31 mouse cellular contexts compared by ENCODE assay signal in the genomic region with DNA sequence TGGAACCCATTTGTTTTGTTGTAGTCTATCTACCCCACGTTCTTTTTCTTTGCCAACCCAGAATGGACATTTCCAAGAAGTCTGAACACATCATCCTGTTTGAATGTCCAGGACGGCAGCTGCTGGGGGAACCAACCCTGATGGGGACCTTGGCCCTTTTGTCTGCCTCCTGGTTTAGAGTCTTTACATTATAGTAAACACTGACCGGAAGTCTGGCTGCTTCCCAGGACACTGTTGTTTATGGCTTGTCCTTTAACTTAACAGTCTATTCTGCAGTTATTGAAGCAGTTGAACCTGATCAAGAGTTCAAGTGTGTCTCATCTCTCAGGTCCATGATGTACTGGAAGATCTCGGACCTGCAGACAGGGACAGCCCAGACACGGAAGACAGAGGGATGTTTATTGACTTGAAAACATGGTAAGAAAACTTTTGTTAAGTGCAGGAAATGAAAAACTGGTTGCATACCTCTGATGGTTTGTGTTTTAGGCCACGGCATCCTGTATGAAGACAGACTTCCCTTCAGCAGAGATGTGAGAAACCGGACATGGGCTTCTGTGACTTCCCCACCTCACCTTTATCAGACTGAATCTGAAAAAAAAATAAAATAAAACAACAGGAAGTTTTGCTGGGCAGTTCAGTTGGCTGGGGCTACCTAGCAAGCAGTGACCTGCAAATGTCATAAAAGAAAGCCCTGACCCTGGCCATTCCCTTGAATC.
DNase-seq lines count a peak whose midpoint lies in the region; ATAC-seq and TF ChIP-seq lines count a peak whose summit lies in the region.
"Had no signal": no experiment of that assay in that cellular context is flagged by ENCODE, and none has a peak within 500 bp of the region (broad histone marks: within the 10 kb centered on the region; RNA-seq: fewer than 3 reads in every experiment).

No protein-coding gene starts in this region.

- H3K4me3 ChIP-seq in lung, postnatal 0 days (ENCODE audit: low read depth, low read length) = no peak overlapping the region
- H3K4me3 ChIP-seq in small intestine, adult 2 months (ENCODE audit: low read depth, low read length) = no peak overlapping the region
- H3K4me3 ChIP-seq: erythroblast, embryonic 14.5 days; forebrain, embryonic 12.5 days; hindbrain, embryonic 10.5 days; hindbrain, embryonic 15.5 days; kidney, embryonic 15.5 days; liver, embryonic 15.5 days; midbrain, embryonic 12.5 days; myocyte; neural tube, embryonic 13.5 days had no signal

- H3K36me3 ChIP-seq in lung, postnatal 0 days (ENCODE audit: insufficient read depth, low read length) = no peaks in the 10 kb centered on the region
- H3K36me3 ChIP-seq in small intestine, adult 2 months (ENCODE audit: control insufficient read depth, insufficient read depth, low read length) = no peaks in the 10 kb centered on the region
- H3K36me3 ChIP-seq: forebrain, embryonic 12.5 days; hindbrain, embryonic 10.5 days; hindbrain, embryonic 15.5 days; kidney, embryonic 15.5 days; liver, embryonic 15.5 days; midbrain, embryonic 12.5 days; neural tube, embryonic 13.5 days had no signal

- H3K9ac ChIP-seq in lung, postnatal 0 days (replicated peaks; ENCODE audit: low read depth) = no peak overlapping the region
- H3K9ac ChIP-seq: forebrain, embryonic 12.5 days; forebrain, postnatal 0 days; hindbrain, embryonic 15.5 days; kidney, embryonic 15.5 days; liver, embryonic 15.5 days; midbrain, embryonic 12.5 days; neural tube, embryonic 13.5 days had no signal

- no peaks in the 10 kb centered on the region for H3K4me1 ChIP-seq in lung, postnatal 0 days (ENCODE audit: insufficient read depth, low read depth, low read length)
- no peaks in the 10 kb centered on the region for H3K4me1 ChIP-seq in small intestine, adult 2 months (ENCODE audit: control insufficient read depth, insufficient read depth, insufficient read length, low read length)
- H3K4me1 ChIP-seq: forebrain, embryonic 12.5 days; hindbrain, embryonic 10.5 days; hindbrain, embryonic 15.5 days; kidney, embryonic 15.5 days; liver, embryonic 15.5 days; midbrain, embryonic 12.5 days; neural tube, embryonic 13.5 days had no signal

- peak; percentile 22; the same call in 1 of the 2 replicates for TF ChIP-seq EP300 in lung, postnatal 0 days (IDR thresholded peaks at IDR 0.05)

- H3K9me3 ChIP-seq in lung, postnatal 0 days (ENCODE audit: low read length) = no peaks in the 10 kb centered on the region
- H3K9me3 ChIP-seq: forebrain, embryonic 12.5 days; hindbrain, embryonic 10.5 days; hindbrain, embryonic 15.5 days; kidney, embryonic 15.5 days; liver, embryonic 15.5 days; midbrain, embryonic 12.5 days; neural tube, embryonic 13.5 days had no signal

- TF ChIP-seq POLR2A in small intestine, adult 2 months (IDR thresholded peaks at IDR 0.05; ENCODE audit: low read depth, low read length) = no peak

- no peak overlapping the region for H3K27ac ChIP-seq in lung, postnatal 0 days (ENCODE audit: low read length)
- H3K27ac ChIP-seq in small intestine, adult 2 months (ENCODE audit: insufficient read depth, low read depth, low read length) = peak overlapping the region; percentile 39; the same call in 1 of the 2 replicates
- H3K27ac ChIP-seq: forebrain, embryonic 12.5 days; hindbrain, embryonic 10.5 days; hindbrain, embryonic 15.5 days; kidney, embryonic 15.5 days; liver, embryonic 15.5 days; midbrain, embryonic 12.5 days; neural tube, embryonic 13.5 days had no signal

- TF ChIP-seq CTCF in lung, postnatal 0 days (IDR thresholded peaks at IDR 0.05) = no peak
- no peak for TF ChIP-seq CTCF in small intestine, adult 2 months (IDR thresholded peaks at IDR 0.05; ENCODE audit: extremely low read depth, insufficient read length, insufficient replicate concordance, low read depth, low read length)

- peak; percentile 8 to 20 for DNase-seq in heart, postnatal 10 days
- DNase-seq in heart, adult 8-10 months (ENCODE audit: low spot score) = no peak
- DNase-seq in lung, postnatal 0 days (ENCODE audit: low spot score) = peak; percentile 34
- no peak for DNase-seq in lung, postnatal 36 days
- no peak for DNase-seq in urinary bladder, postnatal 4 days (ENCODE audit: low spot score in 2 of 2)
- DNase-seq: adrenal gland, postnatal 25 days; cerebellum, adult 18-20 months; cerebellum, postnatal 10 days; forebrain, postnatal 0 days; gastrocnemius, postnatal 14 days; heart, adult 11 months; kidney, adult 11 months; layer of hippocampus, postnatal 36 days; liver; right cerebral cortex, postnatal 4 days; thymus, adult 2 months; thymus, postnatal 36 days had no signal

- H3K4me2 ChIP-seq in lung, postnatal 0 days (replicated peaks; ENCODE audit: low read depth, low read length) = no peak overlapping the region
- H3K4me2 ChIP-seq: forebrain, embryonic 12.5 days; heart, embryonic 11.5 days; hindbrain, embryonic 15.5 days; kidney, embryonic 15.5 days; liver, embryonic 15.5 days; midbrain, embryonic 12.5 days; neural tube, embryonic 13.5 days had no signal

- ATAC-seq in lung, postnatal 0 days = peak; percentile 57
- ATAC-seq in common myeloid progenitor, adult 5-6 weeks (replicated peaks; ENCODE audit: low read depth, poor library complexity, severe bottlenecking) = peak; percentile 58; the same call in 1 of the 2 replicates
- ATAC-seq: CD4-positive, CD25-positive, alpha-beta regulatory T cell, adult 4 months; forebrain, postnatal 0 days; inflammation-experienced regulatory T-cells, adult 6 months had no signal

- intact Hi-C loops in heart, postnatal 10 days (cut with DNase I) = no loop called here

- no peaks in the 10 kb centered on the region for H3K27me3 ChIP-seq in lung, postnatal 0 days (replicated peaks; ENCODE audit: insufficient read depth, low read length)
- H3K27me3 ChIP-seq in small intestine, adult 2 months (ENCODE audit: control insufficient read depth, insufficient read depth, low read length) = no peaks in the 10 kb centered on the region
- H3K27me3 ChIP-seq: forebrain, embryonic 12.5 days; hindbrain, embryonic 15.5 days; kidney, embryonic 15.5 days; liver, embryonic 15.5 days; midbrain, embryonic 12.5 days; neural tube, embryonic 13.5 days had no signal

- 42% methylated on average over 7 of the region's 7 CpGs for WGBS in lung, postnatal 0 days
- WGBS in small intestine, adult 2 months = 62% methylated on average over 7 of the region's 7 CpGs

Comparison
In these comparisons a context has a peak if more than half of its experiments do, and no peak if none do; other contexts are left out.
1. DNase-seq: peak in heart, postnatal 10 days (2 of 2) and lung, postnatal 0 days (single experiment); none in heart, adult 8-10 months (single experiment), lung, postnatal 36 days (single experiment) and urinary bladder, postnatal 4 days (0 of 2).